Mouse (Mus musculus) thymus, adult 2 months (tissue): ENCODE measurements around the gene Hlx.

ENCODE experiments used
- CTCF ChIP-seq: fragments of 200-500 bp; IDR thresholded peaks from 2 replicates; pipeline ENCODE4 v1.5.1; 2012; ENCODE audit warnings: mild to moderate bottlenecking, control low read depth, low read length, moderate library complexity, borderline replicate concordance; ENCODE audit not compliant: control insufficient read depth, poor library complexity, insufficient read depth; ENCODE audit errors: extremely low read depth
- POLR2A ChIP-seq: fragments of 200-500 bp; IDR thresholded peaks from 2 replicates; pipeline ENCODE4 v1.6.1; 2012; ENCODE audit warnings: mild to moderate bottlenecking, low read length, control low read depth, moderate library complexity; ENCODE audit not compliant: control insufficient read depth, poor library complexity, insufficient read depth; ENCODE audit errors: extremely low read depth

- TF ChIP-seq POLR2A (no peak), CTCF (no peak)
Observed at GRCm38 (mm10) chr1:184715693-184716092, 16.7 kb downstream of the Hlx start.
